Mouse (Mus musculus): ENCODE results near the gene Tas2r135. TPM values are rescaled to one million over a fixed set of nuclear protein-coding genes. Genes with fewer than 3 reads are reported as not detected.
A peak's percentile ranks its signal among the peaks of the same experiment; 100 is the strongest.

Tas2r135 gene
- polyA plus RNA-seq, 1 experiment from 2014 or later: not detected

DNA sequence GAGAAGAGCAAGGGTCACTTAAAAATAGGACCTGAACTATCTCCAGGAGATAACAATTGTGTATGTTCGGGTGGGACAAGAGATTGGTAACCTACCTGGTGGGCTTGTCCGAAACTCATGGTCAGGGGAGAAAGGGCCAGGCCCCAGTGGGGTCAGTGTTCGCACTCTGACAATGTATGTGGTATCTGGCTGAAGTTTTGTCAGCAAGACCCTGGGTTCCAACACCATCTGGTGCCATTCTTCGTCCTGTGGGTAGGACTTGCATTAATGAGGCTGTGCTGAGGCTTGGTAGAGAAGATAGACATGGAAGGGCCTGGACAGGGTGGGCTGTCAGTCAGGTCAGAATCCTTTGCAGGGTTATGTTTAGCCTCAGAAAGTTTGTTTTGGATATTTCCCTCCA is 41.2 kb upstream of the Tas2r135 start:
- H3K4me1 ChIP-seq: no peaks in the 10 kb centered on the region
- no peaks in the 10 kb centered on the region for H3K27me3 ChIP-seq
- H3K4me2 ChIP-seq (replicated peaks): no peak overlapping the region
- 91% methylated on average over 4 of the region's 4 CpGs for WGBS
- H3K9me3 ChIP-seq: no peaks in the 10 kb centered on the region
- no peak for ATAC-seq (ENCODE audit: insufficient number of reproducible peaks, insufficient read depth, low FRiP score, low TSS enrichment)
- no peak overlapping the region for H3K4me3 ChIP-seq
- peaks cover 19% of the 10 kb centered on the region for H3K36me3 ChIP-seq
- no peak overlapping the region for H3K27ac ChIP-seq
- no peak overlapping the region for H3K9ac ChIP-seq

DNA sequence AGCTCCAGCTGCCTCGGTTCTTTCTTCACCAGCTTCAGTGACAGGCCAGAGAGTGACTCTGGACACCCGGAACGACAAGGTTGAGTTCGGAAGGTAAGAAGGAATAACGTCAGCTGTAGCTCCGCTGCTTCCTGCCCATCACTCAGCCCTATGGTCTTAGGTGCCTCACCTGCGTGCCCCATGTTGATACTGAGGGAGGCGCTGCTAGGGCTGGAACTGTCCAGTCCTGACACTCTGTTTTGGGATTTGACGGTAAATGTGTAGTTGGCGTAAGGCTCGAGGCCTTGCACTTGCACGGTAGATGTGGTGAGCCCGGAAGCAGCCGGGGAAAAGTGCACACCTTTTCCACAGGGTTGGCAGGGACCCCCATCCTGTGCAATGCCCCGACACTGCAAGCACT is 40.6 kb upstream of the Tas2r135 start:
- Histone ChIP-seq H3K9ac (no peak overlapping the region), H3K4me2 (replicated peaks) (no peak overlapping the region), H3K27me3 (no peaks in the 10 kb centered on the region), H3K9me3 (no peaks in the 10 kb centered on the region), H3K4me3 (no peak overlapping the region), H3K36me3 (peaks cover 14% of the 10 kb centered on the region), H3K4me1 (no peaks in the 10 kb centered on the region), H3K27ac (no peak overlapping the region)
- 86% methylated on average over 15 of the region's 15 CpGs for WGBS
- ATAC-seq (ENCODE audit: insufficient number of reproducible peaks, insufficient read depth, low FRiP score, low TSS enrichment): no peak

DNA sequence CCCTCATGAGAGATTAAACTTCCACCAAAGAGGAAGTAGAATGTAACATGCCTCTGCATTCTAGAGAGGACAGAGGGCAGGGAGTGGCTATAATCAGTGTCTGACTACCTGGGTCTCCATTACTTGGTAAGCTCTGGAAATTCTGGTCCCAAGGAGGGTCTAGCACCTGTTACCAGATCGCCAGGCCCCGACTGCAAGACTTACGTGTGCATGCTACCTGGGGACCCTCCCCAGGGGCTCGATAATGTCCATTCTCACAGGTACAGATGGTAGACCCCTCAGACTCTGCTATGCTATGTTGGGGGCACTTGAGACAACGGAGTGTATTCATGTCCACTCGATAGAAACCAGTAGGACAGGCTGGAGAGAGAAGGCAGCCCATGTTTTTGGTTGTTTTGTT is 40.0 kb upstream of the Tas2r135 start:
- WGBS: 90% methylated on average over 6 of the region's 6 CpGs
- no peak overlapping the region for H3K27ac ChIP-seq
- no peak for ATAC-seq (ENCODE audit: insufficient number of reproducible peaks, insufficient read depth, low FRiP score, low TSS enrichment)
- H3K36me3 ChIP-seq: peaks cover 9% of the 10 kb centered on the region; the same call in 1 of the 2 replicates
- H3K4me3 ChIP-seq: no peak overlapping the region
- no peak overlapping the region for H3K9ac ChIP-seq
- H3K4me2 ChIP-seq (replicated peaks): no peak overlapping the region
- no peaks in the 10 kb centered on the region for H3K27me3 ChIP-seq
- no peaks in the 10 kb centered on the region for H3K4me1 ChIP-seq
- H3K9me3 ChIP-seq: no peaks in the 10 kb centered on the region

DNA sequence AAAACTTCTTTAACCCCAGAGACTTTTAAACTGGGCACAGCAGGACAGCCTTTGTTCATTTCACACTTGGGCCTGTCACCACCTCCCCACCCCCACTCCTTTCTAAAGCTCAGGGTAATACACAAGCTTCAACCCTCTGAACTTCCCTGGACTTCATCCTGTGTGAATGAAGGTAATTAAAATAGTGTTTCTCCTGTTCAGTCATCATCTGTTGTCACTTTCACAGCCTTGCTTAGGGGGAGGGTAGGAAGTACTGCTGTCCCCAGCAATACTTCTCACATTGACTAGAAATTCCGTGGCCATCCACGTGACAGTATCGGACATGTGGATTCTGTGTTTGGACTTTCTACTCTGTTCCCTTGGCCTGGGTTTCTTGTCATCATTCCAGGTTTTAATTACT is 35.4 kb upstream of the Tas2r135 start:
- no peak overlapping the region for H3K4me3 ChIP-seq
- 0 out of 2 replicates have a peak, but pooled peaks cover 3% of the 10 kb centered on the region for H3K27me3 ChIP-seq
- no peaks in the 10 kb centered on the region for H3K9me3 ChIP-seq
- no peak overlapping the region for H3K27ac ChIP-seq
- no peak overlapping the region for H3K4me2 ChIP-seq (replicated peaks)
- no peaks in the 10 kb centered on the region for H3K36me3 ChIP-seq
- no peak overlapping the region for H3K9ac ChIP-seq
- WGBS: 23% methylated on average over 3 of the region's 3 CpGs
- H3K4me1 ChIP-seq: peaks cover 10% of the 10 kb centered on the region
- no peak for ATAC-seq (ENCODE audit: insufficient number of reproducible peaks, insufficient read depth, low FRiP score, low TSS enrichment)

DNA sequence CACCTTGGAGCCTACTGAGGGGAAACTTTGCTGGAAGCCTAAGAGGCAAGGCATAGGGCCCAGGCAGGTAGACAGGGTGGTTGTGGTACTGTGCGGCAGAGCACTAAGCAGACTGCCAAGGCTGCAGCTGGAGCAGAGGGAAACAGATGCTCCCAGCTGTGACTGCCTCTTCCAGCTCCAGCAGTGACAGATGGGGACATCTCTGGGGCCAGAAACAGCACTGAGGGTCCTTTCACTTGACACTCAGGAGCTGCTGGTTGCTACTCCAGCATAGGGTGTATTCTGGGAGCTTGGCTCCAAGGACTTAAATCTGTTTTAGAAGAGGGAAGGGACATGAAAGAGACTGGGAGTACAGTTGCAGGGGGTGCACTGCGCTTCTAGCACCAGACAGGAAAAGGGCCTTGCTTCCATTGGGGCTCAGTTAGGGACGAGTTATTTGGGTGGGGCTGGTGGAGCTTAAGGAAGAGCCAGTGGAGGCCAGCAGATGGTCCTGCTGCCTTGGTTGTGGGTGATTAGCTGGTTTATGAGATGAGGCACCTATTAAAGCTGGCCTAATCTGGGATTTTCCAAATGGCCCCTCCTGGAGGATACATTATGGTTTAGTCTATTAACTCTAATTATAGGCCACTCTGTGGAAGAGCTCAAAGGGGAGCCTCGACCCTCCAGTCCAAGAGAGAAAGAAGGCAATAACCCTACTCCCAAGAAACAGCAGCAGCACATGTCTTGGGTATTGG is 34.4 kb upstream of the Tas2r135 start:
- Histone ChIP-seq H3K27me3 (0 out of 2 replicates have a peak, but pooled peaks cover 3% of the 10 kb centered on the region), H3K36me3 (no peaks in the 10 kb centered on the region), H3K9me3 (no peaks in the 10 kb centered on the region), H3K4me1 (peaks cover 10% of the 10 kb centered on the region), H3K4me2 (replicated peaks) (no peak overlapping the region), H3K4me3 (no peak overlapping the region), H3K27ac (no peak overlapping the region), H3K9ac (no peak overlapping the region)
- WGBS: 55% methylated on average over 4 of the region's 4 CpGs
- ATAC-seq (ENCODE audit: insufficient number of reproducible peaks, insufficient read depth, low FRiP score, low TSS enrichment): no peak

DNA sequence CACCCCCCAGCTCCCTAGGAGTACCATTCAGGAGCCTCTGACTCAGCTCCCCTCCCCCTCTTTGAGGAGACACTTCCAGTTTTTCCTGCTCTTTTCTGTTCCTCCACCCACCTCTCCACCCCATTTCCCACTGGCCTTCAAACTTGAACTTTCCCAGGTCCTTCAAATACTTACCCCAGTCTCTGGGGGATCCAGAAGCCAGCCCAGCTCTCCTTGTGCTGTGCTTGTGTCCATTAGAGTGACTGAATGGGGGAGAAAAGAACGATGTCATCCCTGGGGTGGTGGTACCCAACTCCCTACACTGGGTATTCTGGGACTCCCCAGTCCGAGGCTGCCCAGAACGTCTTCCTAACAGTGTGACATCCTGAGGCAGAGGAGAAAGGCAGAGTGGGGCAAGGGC is 33.2 kb upstream of the Tas2r135 start:
- H3K27me3 ChIP-seq: 0 out of 2 replicates have a peak, but pooled peaks cover 3% of the 10 kb centered on the region
- ATAC-seq (ENCODE audit: insufficient number of reproducible peaks, insufficient read depth, low FRiP score, low TSS enrichment): no peak
- H3K4me1 ChIP-seq: peaks cover 10% of the 10 kb centered on the region
- WGBS: 2% methylated on average over 3 of the region's 3 CpGs
- no peak overlapping the region for H3K27ac ChIP-seq
- peak overlapping the region; percentile 97 for H3K4me2 ChIP-seq (replicated peaks)
- no peaks in the 10 kb centered on the region for H3K9me3 ChIP-seq
- no peak overlapping the region for H3K9ac ChIP-seq
- H3K4me3 ChIP-seq: 0 out of 2 replicates have a peak overlapping the region, but pooled peaks have one; percentile 59
- H3K36me3 ChIP-seq: no peaks in the 10 kb centered on the region

- Histone ChIP-seq H3K4me1 (peaks cover 10% of the 10 kb centered on the region), H3K27me3 (0 out of 2 replicates have a peak, but pooled peaks cover 3% of the 10 kb centered on the region), H3K27ac (no peak overlapping the region), H3K4me2 (replicated peaks) (peak overlapping the region; percentile 97), H3K36me3 (no peaks in the 10 kb centered on the region), H3K4me3 (peak overlapping the region; percentile 59), H3K9me3 (no peaks in the 10 kb centered on the region), H3K9ac (no peak overlapping the region)
- 0 out of 2 replicates have a peak, but pooled peaks have one; percentile 11 for ATAC-seq (ENCODE audit: insufficient number of reproducible peaks, insufficient read depth, low FRiP score, low TSS enrichment)
- 14% methylated on average over 9 of the region's 9 CpGs for WGBS
Observed at GRCm38 (mm10) chr6:42372421-42372815, 32.8 kb upstream of the Tas2r135 start.

- Histone ChIP-seq H3K4me2 (replicated peaks) (peak within 1 kb of the TSS; percentile 97), H3K9me3 (no peaks in the 10 kb centered on the region), H3K27me3 (0 out of 2 replicates have a peak, but pooled peaks cover 3% of the 10 kb centered on the region), H3K36me3 (no peaks in the 10 kb centered on the region), H3K4me1 (peaks cover 10% of the 10 kb centered on the region), H3K4me3 (peak within 1 kb of the TSS; percentile 59), H3K9ac (peak within 1 kb of the TSS; percentile 60), H3K27ac (peak within 1 kb of the TSS; percentile 41; the same call in 1 of the 2 replicates)
- 1% methylated on average over 33 of the region's 36 CpGs for WGBS
- peak; percentile 58 for ATAC-seq (ENCODE audit: insufficient number of reproducible peaks, insufficient read depth, low FRiP score, low TSS enrichment)
Observed at GRCm38 (mm10) chr6:42372816-42373547, 32.3 kb upstream of the Tas2r135 start, which contains the start of gene Epha1. Gene Epha1, minus strand, starts transcription at chr6:42373268.

- Histone ChIP-seq H3K4me1 (peaks cover 10% of the 10 kb centered on the region), H3K27ac (no peak overlapping the region), H3K27me3 (0 out of 2 replicates have a peak, but pooled peaks cover 3% of the 10 kb centered on the region), H3K4me2 (replicated peaks) (peak overlapping the region; percentile 97), H3K9me3 (no peaks in the 10 kb centered on the region), H3K4me3 (peak overlapping the region; percentile 59), H3K9ac (no peak overlapping the region; the same call in 1 of the 2 replicates), H3K36me3 (no peaks in the 10 kb centered on the region)
- ATAC-seq (ENCODE audit: insufficient number of reproducible peaks, insufficient read depth, low FRiP score, low TSS enrichment): no peak
- 40% methylated on average over 7 of the region's 7 CpGs for WGBS
Observed at GRCm38 (mm10) chr6:42373669-42374430, 31.4 kb upstream of the Tas2r135 start.

DNA sequence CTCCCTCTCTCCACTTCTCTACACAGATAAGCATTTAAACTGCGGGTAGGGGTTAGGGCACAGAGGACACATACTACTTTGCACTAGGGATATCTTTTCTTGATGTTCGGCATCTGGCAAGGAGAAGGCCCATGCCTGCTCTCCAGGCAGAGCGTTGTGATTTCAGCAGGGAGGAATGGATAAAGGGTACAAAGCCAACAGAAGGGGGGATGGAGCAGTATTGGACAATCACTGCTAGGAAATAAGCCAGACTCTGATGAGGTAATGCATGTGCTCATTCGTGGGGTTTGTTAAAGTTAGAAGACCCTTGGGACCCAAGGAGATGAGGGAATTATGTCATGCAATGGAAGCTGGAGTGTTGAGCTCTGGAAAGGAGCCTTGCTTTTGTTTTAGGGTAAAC is 30.5 kb upstream of the Tas2r135 start:
- no peak overlapping the region for H3K9ac ChIP-seq
- ATAC-seq (ENCODE audit: insufficient number of reproducible peaks, insufficient read depth, low FRiP score, low TSS enrichment): no peak
- no peaks in the 10 kb centered on the region for H3K36me3 ChIP-seq
- 67% methylated on average over 4 of the region's 4 CpGs for WGBS
- H3K4me3 ChIP-seq: no peak overlapping the region
- H3K9me3 ChIP-seq: no peaks in the 10 kb centered on the region
- no peak overlapping the region for H3K4me2 ChIP-seq (replicated peaks)
- peaks cover 10% of the 10 kb centered on the region for H3K4me1 ChIP-seq
- H3K27ac ChIP-seq: no peak overlapping the region
- 0 out of 2 replicates have a peak, but pooled peaks cover 3% of the 10 kb centered on the region for H3K27me3 ChIP-seq

- WGBS: 80% methylated on average over 2 of the region's 2 CpGs
- H3K36me3 ChIP-seq: no peaks in the 10 kb centered on the region
- no peak for ATAC-seq (ENCODE audit: insufficient number of reproducible peaks, insufficient read depth, low FRiP score, low TSS enrichment)
- H3K9ac ChIP-seq: no peak overlapping the region
- no peaks in the 10 kb centered on the region for H3K9me3 ChIP-seq
- no peak overlapping the region for H3K4me2 ChIP-seq (replicated peaks)
- H3K27ac ChIP-seq: no peak overlapping the region
- peaks cover 10% of the 10 kb centered on the region for H3K4me1 ChIP-seq
- H3K27me3 ChIP-seq: 0 out of 2 replicates have a peak, but pooled peaks cover 3% of the 10 kb centered on the region
- H3K4me3 ChIP-seq: no peak overlapping the region
Observed at GRCm38 (mm10) chr6:42375131-42375530, 30.1 kb upstream of the Tas2r135 start.

All from embryonic facial prominence, embryonic 12.5 days (tissue).